Mouse (Mus musculus) hindbrain, embryonic 14.5 days (tissue): ENCODE measurements around the gene Dazl. TPM values are rescaled to one million over a fixed set of nuclear protein-coding genes. Genes with fewer than 3 reads are reported as not detected.

ENCODE experiments used
- ATAC-seq: fragments of 200-750 bp; cut with Nextera tagmentation; 2 replicates; pipeline ENCODE4 v1.8.0; 2017; ENCODE audit warnings: moderate number of reproducible peaks, mild to moderate bottlenecking, moderate TSS enrichment, moderate library complexity; ENCODE audit not compliant: low FRiP score
- DNase-seq: peaks from one replicate; pipeline ENCODE4 v3.0.0-alpha.2; 2015; ENCODE audit warnings: low spot score
- H3K27ac ChIP-seq: fragments of 300-500 bp; sonication (generic); 2 replicates; pipeline ENCODE4 v1.5.1; 2014; ENCODE audit warnings: mild to moderate bottlenecking, moderate library complexity
- H3K27me3 ChIP-seq: fragments of 300-500 bp; sonication (generic); 2 replicates; pipeline ENCODE4 v1.6.1; 2014; ENCODE audit warnings: mild to moderate bottlenecking, low read length, mixed read lengths; ENCODE audit not compliant: control insufficient read depth, insufficient read depth
- H3K36me3 ChIP-seq: fragments of 300-500 bp; sonication (generic); replicated peaks from 2 replicates; pipeline ENCODE4 v1.6.1; 2014; ENCODE audit not compliant: control insufficient read depth, insufficient read depth
- H3K4me1 ChIP-seq: fragments of 300-500 bp; sonication (generic); replicated peaks from 2 replicates; pipeline ENCODE4 v1.6.1; 2014; ENCODE audit warnings: antibody characterized with exemption, low read length, mixed read lengths; ENCODE audit not compliant: control insufficient read depth, insufficient read depth
- H3K4me2 ChIP-seq: fragments of 300-500 bp; sonication (generic); replicated peaks from 2 replicates; pipeline ENCODE4 v1.6.1; 2014; ENCODE audit warnings: mild to moderate bottlenecking, moderate library complexity
- H3K4me3 ChIP-seq: fragments of 300-500 bp; sonication (generic); replicated peaks from 2 replicates; pipeline ENCODE4 v1.5.1; 2014; ENCODE audit warnings: mild to moderate bottlenecking, low read length
- H3K9ac ChIP-seq: fragments of 300-500 bp; sonication (generic); 2 replicates; pipeline ENCODE4 v1.6.1; 2014
- H3K9me3 ChIP-seq: fragments of 300-500 bp; sonication (generic); 2 replicates; pipeline ENCODE4 v1.6.1; 2016; ENCODE audit warnings: low read length; ENCODE audit not compliant: control insufficient read depth
- WGBS: fragments of 180-500 bp; shearing (Covaris S2); extraction: QIAGEN DNeasy Blood & Tissue Kit; methylation state at CpG from one replicate; pipeline ENCODE4 v1.1.7; 2014; 5-methylcytosine and 5-hydroxymethylcytosine counted together
- polyA plus RNA-seq: library from polyadenylated mRNA; unstranded; fragments of >200 nt; fragmentation: Nextera tagmentation; extraction: Ambion mirVana; gene quantifications from 2 replicates; pipeline ENCODE4 v1.2.1, GENCODE M21; 2014

Gene Dazl
- polyA plus RNA-seq, 1 experiment from 2014 or later, result 0.32 TPM

GRCm38 (mm10) chr17:50318810-50319209, 25.4 kb upstream of the Dazl start:
- Histone ChIP-seq H3K27me3 (no peaks in the 10 kb centered on the region), H3K9ac (no peak overlapping the region), H3K4me3 (no peak overlapping the region), H3K27ac (no peak overlapping the region), H3K4me2 (no peak overlapping the region), H3K36me3 (no peaks in the 10 kb centered on the region), H3K4me1 (no peaks in the 10 kb centered on the region), H3K9me3 (no peaks in the 10 kb centered on the region)
- DNase-seq, result no peak
- ATAC-seq, result no peak

- DNase-seq, result no peak
- Histone ChIP-seq H3K4me3 (no peak overlapping the region), H3K27ac (no peak overlapping the region), H3K36me3 (no peaks in the 10 kb centered on the region), H3K9ac (no peak overlapping the region), H3K27me3 (no peaks in the 10 kb centered on the region), H3K9me3 (no peaks in the 10 kb centered on the region), H3K4me2 (no peak overlapping the region), H3K4me1 (no peaks in the 10 kb centered on the region)
- no peak for ATAC-seq
- WGBS, result 54% methylated on average over 11 of the region's 11 CpGs
Measured at GRCm38 (mm10) chr17:50316216-50317150, 23.0 kb upstream of the Dazl start.

GRCm38 (mm10) chr17:50310148-50310802, 16.8 kb upstream of the Dazl start:
- H3K4me3 ChIP-seq, result no peak overlapping the region
- no peaks in the 10 kb centered on the region for H3K4me1 ChIP-seq
- 77% methylated on average over 10 of the region's 10 CpGs for WGBS
- no peak for ATAC-seq
- no peak for DNase-seq
- H3K9me3 ChIP-seq, result no peaks in the 10 kb centered on the region
- H3K36me3 ChIP-seq, result no peaks in the 10 kb centered on the region
- H3K27ac ChIP-seq, result no peak overlapping the region
- H3K9ac ChIP-seq, result no peak overlapping the region
- no peaks in the 10 kb centered on the region for H3K27me3 ChIP-seq
- no peak overlapping the region for H3K4me2 ChIP-seq

GRCm38 (mm10) chr17:50309512-50310072, 16.2 kb upstream of the Dazl start:
- no peaks in the 10 kb centered on the region for H3K4me1 ChIP-seq
- H3K4me3 ChIP-seq, result no peak overlapping the region
- ATAC-seq (no peak), DNase-seq (no peak)
- H3K36me3 ChIP-seq, result no peaks in the 10 kb centered on the region
- no peak overlapping the region for H3K27ac ChIP-seq
- H3K27me3 ChIP-seq, result no peaks in the 10 kb centered on the region
- WGBS, result 79% methylated on average over 5 of the region's 5 CpGs
- H3K4me2 ChIP-seq, result no peak overlapping the region
- no peaks in the 10 kb centered on the region for H3K9me3 ChIP-seq
- no peak overlapping the region for H3K9ac ChIP-seq

DNA sequence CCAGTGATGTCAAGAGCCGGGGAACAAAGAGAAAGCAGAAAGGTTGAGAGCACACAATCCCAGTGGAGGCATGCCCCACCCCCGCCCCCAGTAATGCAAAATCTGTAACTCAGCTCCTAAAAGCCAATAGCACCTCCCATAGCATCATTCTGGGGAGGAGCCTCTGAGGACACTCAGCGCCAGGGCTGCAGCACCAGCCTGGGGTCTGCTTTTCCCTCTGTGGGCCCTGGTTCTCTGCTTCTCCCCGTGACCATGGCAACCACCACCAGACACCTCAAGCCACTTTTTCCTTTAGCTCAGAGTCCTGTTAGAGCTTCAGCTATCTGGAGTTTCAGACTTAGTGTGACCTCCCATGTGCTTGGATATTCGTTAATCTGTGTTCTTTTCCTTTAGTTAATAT, 15.4 kb upstream of the Dazl start:
- H3K36me3 ChIP-seq, result no peaks in the 10 kb centered on the region
- DNase-seq (no peak), ATAC-seq (no peak)
- H3K9me3 ChIP-seq, result no peaks in the 10 kb centered on the region
- no peak overlapping the region for H3K4me3 ChIP-seq
- WGBS, result 69% methylated on average over 5 of the region's 5 CpGs
- no peaks in the 10 kb centered on the region for H3K4me1 ChIP-seq
- no peak overlapping the region for H3K9ac ChIP-seq
- no peaks in the 10 kb centered on the region for H3K27me3 ChIP-seq
- no peak overlapping the region for H3K4me2 ChIP-seq
- no peak overlapping the region for H3K27ac ChIP-seq

DNA sequence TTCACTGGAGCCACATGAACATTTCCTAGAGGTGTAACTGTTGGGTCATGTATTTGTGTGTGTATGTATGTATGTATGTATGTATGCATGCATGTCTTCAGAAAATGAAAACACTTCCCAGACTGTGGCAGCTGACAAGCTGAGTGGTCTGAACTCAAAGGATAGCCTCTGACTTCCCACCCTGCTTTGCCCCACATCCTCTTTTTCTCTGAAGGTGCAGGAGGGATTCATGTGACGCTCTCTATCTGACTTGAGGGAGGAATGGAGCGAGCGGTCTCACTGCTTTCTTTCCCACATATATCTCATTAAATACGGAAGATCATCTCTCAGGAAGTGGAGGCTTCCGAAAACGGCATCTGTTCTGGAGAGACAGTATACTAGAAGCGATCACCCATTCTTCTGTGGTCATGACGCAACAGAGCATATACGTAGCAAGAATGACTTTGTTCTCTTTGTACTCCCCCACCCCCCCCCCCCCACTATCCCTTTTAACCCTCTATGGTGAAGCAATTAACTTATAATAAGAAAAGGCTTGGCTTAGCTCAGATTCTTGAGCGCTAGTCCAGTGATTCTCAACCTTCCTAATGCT, 14.7 kb upstream of the Dazl start:
- 88% methylated on average over 10 of the region's 10 CpGs for WGBS

DNA sequence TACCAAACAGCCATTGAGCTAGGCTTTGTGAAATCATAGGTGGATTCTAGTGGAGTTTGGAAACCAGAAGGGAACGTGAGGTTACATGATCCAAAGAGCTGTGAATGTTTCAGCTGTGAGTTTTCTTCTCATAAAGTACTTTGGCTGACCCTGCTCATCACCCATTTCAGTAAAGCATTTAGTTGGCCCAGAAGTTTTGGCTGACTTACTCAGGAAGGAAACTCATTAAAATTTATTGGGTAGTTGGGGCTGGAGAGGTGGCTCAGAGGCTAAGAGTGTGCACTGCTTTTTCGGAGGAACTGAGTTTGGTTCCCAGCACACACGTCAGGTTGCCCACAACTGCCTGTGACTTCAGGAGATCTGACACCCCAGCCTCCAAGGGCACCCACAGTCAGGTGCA, 9.4 kb upstream of the Dazl start:
- H3K36me3 ChIP-seq, result no peaks in the 10 kb centered on the region
- no peak overlapping the region for H3K9ac ChIP-seq
- H3K4me2 ChIP-seq, result no peak overlapping the region
- DNase-seq (no peak), ATAC-seq (no peak)
- no peak overlapping the region for H3K4me3 ChIP-seq
- H3K27ac ChIP-seq, result no peak overlapping the region
- no peaks in the 10 kb centered on the region for H3K27me3 ChIP-seq
- H3K4me1 ChIP-seq, result no peaks in the 10 kb centered on the region
- no peaks in the 10 kb centered on the region for H3K9me3 ChIP-seq
- WGBS, result 90% methylated on average over 3 of the region's 3 CpGs

More for the DNA sequence above, 14.7 kb upstream of the Dazl start:
- Histone ChIP-seq H3K27ac (no peak overlapping the region), H3K4me1 (no peaks in the 10 kb centered on the region), H3K4me3 (no peak overlapping the region), H3K4me2 (no peak overlapping the region), H3K36me3 (no peaks in the 10 kb centered on the region), H3K27me3 (no peaks in the 10 kb centered on the region), H3K9me3 (no peaks in the 10 kb centered on the region), H3K9ac (no peak overlapping the region)
- ATAC-seq (no peak), DNase-seq (no peak)

GRCm38 (mm10) chr17:50300171-50300841, 6.9 kb upstream of the Dazl start:
- Histone ChIP-seq H3K9ac (no peak overlapping the region), H3K4me1 (no peaks in the 10 kb centered on the region), H3K36me3 (no peaks in the 10 kb centered on the region), H3K27ac (no peak overlapping the region), H3K27me3 (no peaks in the 10 kb centered on the region), H3K9me3 (no peaks in the 10 kb centered on the region), H3K4me3 (no peak overlapping the region), H3K4me2 (no peak overlapping the region)
- DNase-seq, result no peak
- ATAC-seq, result no peak
- 89% methylated on average over 11 of the region's 11 CpGs for WGBS

- Histone ChIP-seq H3K4me2 (no peak overlapping the region), H3K27ac (no peak overlapping the region), H3K9ac (no peak overlapping the region), H3K4me1 (no peaks in the 10 kb centered on the region), H3K4me3 (no peak overlapping the region), H3K9me3 (peaks cover 5% of the 10 kb centered on the region; the same call in 1 of the 2 replicates), H3K36me3 (no peaks in the 10 kb centered on the region), H3K27me3 (no peaks in the 10 kb centered on the region)
- ATAC-seq (no peak), DNase-seq (no peak)
- 83% methylated on average over 7 of the region's 7 CpGs for WGBS
Measured at GRCm38 (mm10) chr17:50298821-50299220, 5.4 kb upstream of the Dazl start.
